Mouse (Mus musculus) kidney, adult 2 months (tissue): Measurements from ENCODE around the gene Ifrd1. TPM values are rescaled to one million over a fixed set of nuclear protein-coding genes. Genes with fewer than 3 reads are reported as not detected.

Experiments used
- DNase-seq: peaks from one replicate; pipeline ENCODE4 v3.0.0; 2021
- H3K27ac ChIP-seq: fragments of 200-500 bp; 2 replicates; pipeline ENCODE4 v1.5.1; 2012; ENCODE audit warnings: low read depth, low read length, control low read depth, inconsistent platforms; ENCODE audit not compliant: insufficient read depth
- H3K27me3 ChIP-seq: fragments of 200-500 bp; replicated peaks from 2 replicates; pipeline ENCODE4 v1.6.1; 2012; ENCODE audit warnings: mild to moderate bottlenecking, moderate library complexity, low read length, inconsistent platforms; ENCODE audit not compliant: control insufficient read depth, insufficient read depth
- H3K36me3 ChIP-seq: fragments of 200-500 bp; 2 replicates; pipeline ENCODE4 v1.6.1; 2012; ENCODE audit warnings: mild to moderate bottlenecking, moderate library complexity, low read length, inconsistent platforms; ENCODE audit not compliant: control insufficient read depth, insufficient read depth
- H3K4me1 ChIP-seq: fragments of 200-500 bp; 2 replicates; pipeline ENCODE4 v1.6.1; 2011; ENCODE audit warnings: low read length; ENCODE audit not compliant: control insufficient read depth, insufficient read depth
- H3K4me3 ChIP-seq: fragments of 200-500 bp; 2 replicates; pipeline ENCODE4 v1.5.1; 2011; ENCODE audit warnings: mild to moderate bottlenecking, low read depth, low read length, control low read depth; ENCODE audit not compliant: insufficient read depth
- CTCF ChIP-seq: fragments of 200-500 bp; conservative IDR thresholded peaks from 2 replicates; pipeline ENCODE4 v1.5.1; 2011; ENCODE audit warnings: low read depth, mild to moderate bottlenecking, control low read depth, low read length, moderate library complexity, mixed read lengths; ENCODE audit not compliant: insufficient read depth, insufficient read length
- POLR2A ChIP-seq: fragments of 200-500 bp; IDR thresholded peaks from one replicate; pipeline ENCODE4 v1.6.1; 2011; ENCODE audit warnings: low read depth, low read length, control low read depth
- WGBS: fragments of 180-500 bp; shearing (Covaris S2); methylation state at CpG from one replicate; pipeline ENCODE4 v1.1.7; 2018; 5-methylcytosine and 5-hydroxymethylcytosine counted together
- polyA plus RNA-seq: library from polyadenylated mRNA; depleted of rRNA; stranded (reverse); fragments of >200 nt; gene quantifications from 2 replicates; pipeline ENCODE4 v1.2.3, GENCODE M21; 2012

Ifrd1 gene
- polyA plus RNA-seq, 1 experiment = 8.2 TPM

DNA sequence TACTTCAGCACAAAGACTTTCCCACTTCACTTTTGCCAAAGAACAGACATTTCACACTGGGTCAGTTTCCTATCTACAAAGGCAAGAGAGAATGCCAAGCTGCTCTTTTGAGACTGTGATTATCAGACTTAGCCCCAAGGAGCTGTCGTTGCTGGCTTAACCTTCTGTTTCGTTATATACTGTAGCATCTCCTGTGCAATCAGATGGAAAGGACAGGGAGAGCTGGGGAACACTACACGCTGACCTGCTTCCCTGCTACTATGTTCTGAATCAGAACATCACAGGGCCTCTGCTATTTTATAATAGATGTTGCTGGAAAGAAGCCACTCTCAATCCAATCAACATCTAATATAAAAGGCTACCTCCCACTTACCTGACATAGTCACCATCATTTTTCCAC lies 39.3 kb downstream of the Ifrd1 start:
- no peak for DNase-seq
- H3K27ac ChIP-seq = no peak overlapping the region
- no peaks in the 10 kb centered on the region for H3K4me1 ChIP-seq
- H3K36me3 ChIP-seq = peaks cover 22% of the 10 kb centered on the region
- H3K27me3 ChIP-seq = no peaks in the 10 kb centered on the region
- no peak overlapping the region for H3K4me3 ChIP-seq
- no peak for TF ChIP-seq POLR2A
- TF ChIP-seq CTCF = no peak
- 64% methylated on average over 3 of the region's 3 CpGs for WGBS

- no peaks in the 10 kb centered on the region for H3K4me1 ChIP-seq
- no peaks in the 10 kb centered on the region for H3K27me3 ChIP-seq
- no peak for TF ChIP-seq POLR2A
- no peak for TF ChIP-seq CTCF
- H3K36me3 ChIP-seq = peaks cover 17% of the 10 kb centered on the region
- H3K27ac ChIP-seq = no peak overlapping the region
- 95% methylated on average over 4 of the region's 4 CpGs for WGBS
- no peak for DNase-seq
- H3K4me3 ChIP-seq = no peak overlapping the region
These were observed 40.4 kb downstream of the Ifrd1 start for GRCm38 (mm10) chr12:40207909-40208308.

- 92% methylated on average over 7 of the region's 7 CpGs for WGBS
- no peak overlapping the region for H3K4me3 ChIP-seq
- H3K27me3 ChIP-seq = no peaks in the 10 kb centered on the region
- DNase-seq = no peak
- H3K27ac ChIP-seq = no peak overlapping the region
- peaks cover 12% of the 10 kb centered on the region for H3K36me3 ChIP-seq
- TF ChIP-seq POLR2A (no peak), CTCF (no peak)
- H3K4me1 ChIP-seq = no peaks in the 10 kb centered on the region
These were observed 45.9 kb downstream of the Ifrd1 start for GRCm38 (mm10) chr12:40202161-40203035.

- no peaks in the 10 kb centered on the region for H3K4me1 ChIP-seq
- no peak overlapping the region for H3K4me3 ChIP-seq
- no peak overlapping the region for H3K27ac ChIP-seq
- H3K27me3 ChIP-seq = no peaks in the 10 kb centered on the region
- 87% methylated on average over 6 of the region's 6 CpGs for WGBS
- no peak for TF ChIP-seq CTCF
- TF ChIP-seq POLR2A = no peak
- DNase-seq = no peak
- H3K36me3 ChIP-seq = peaks cover 11% of the 10 kb centered on the region
These were observed 47.6 kb downstream of the Ifrd1 start for GRCm38 (mm10) chr12:40200484-40201235.

DNA sequence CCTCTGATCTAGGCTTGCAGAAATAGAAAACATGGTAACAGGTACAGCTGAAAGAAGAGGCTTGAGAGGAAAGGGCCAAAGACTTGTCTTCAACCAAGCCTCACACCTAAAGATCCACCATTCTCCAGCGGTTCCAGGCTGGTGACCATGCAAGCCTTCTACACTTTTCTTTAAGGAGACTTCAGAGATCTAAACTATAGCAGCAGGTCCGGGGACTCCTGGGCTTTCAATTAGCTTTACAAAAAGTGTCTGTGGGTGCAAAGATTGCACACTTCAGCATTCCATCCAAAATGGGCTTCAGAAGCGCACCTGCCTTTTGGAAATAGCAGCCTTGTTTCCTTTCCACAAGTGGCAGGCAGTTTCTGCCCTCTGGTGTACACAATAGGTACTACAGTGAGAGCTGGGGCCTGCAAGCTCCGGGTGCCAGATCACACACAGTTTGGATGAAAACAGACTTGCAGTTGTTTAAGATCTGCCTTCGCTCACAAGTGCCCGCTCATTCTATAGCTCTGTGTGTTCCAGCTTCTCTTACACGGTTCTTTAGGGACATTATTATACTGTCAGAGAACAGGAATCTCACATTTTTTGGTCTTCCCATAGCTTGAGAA lies 48.4 kb downstream of the Ifrd1 start:
- Histone ChIP-seq H3K36me3 (peaks cover 10% of the 10 kb centered on the region), H3K4me1 (no peaks in the 10 kb centered on the region), H3K4me3 (no peak overlapping the region), H3K27me3 (no peaks in the 10 kb centered on the region), H3K27ac (no peak overlapping the region)
- peak; percentile 67 for DNase-seq
- 48% methylated on average over 7 of the region's 7 CpGs for WGBS
- TF ChIP-seq CTCF (peak; percentile 77), POLR2A (no peak)

GRCm38 (mm10) chr12:40199302-40199701 lies 49.0 kb downstream of the Ifrd1 start, which contains the start of gene Lsmem1:
TSS of gene Lsmem1 (minus strand) at chr12:40199490.
- no peak for DNase-seq
- H3K27ac ChIP-seq = no peak within 1 kb of the TSS
- peaks cover 9% of the 10 kb centered on the region for H3K36me3 ChIP-seq
- no peaks in the 10 kb centered on the region for H3K27me3 ChIP-seq
- H3K4me1 ChIP-seq = no peaks in the 10 kb centered on the region
- no peak for TF ChIP-seq POLR2A
- TF ChIP-seq CTCF = no peak
- 83% methylated on average over 8 of the region's 8 CpGs for WGBS
- no peak within 1 kb of the TSS for H3K4me3 ChIP-seq

DNA sequence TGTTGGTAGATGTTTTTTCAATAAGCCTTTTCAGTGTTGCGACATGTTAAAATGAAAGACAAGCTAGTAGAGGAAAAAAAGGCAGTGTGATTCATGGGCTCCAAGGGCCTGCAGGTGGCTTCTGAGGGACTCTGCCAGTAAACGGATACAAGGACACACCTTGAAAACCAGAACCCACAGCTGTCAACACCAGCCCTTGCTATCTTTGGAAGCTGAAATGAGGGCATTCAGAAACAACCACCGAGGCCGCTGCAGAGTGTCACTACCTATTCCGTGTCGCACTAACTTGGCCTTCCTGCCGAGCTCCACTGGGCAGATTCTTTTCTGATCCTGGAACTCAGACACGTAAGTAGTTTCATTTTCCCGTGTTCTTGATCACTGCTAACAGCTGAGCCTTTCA lies 49.9 kb downstream of the Ifrd1 start:
- H3K4me1 ChIP-seq = no peaks in the 10 kb centered on the region
- H3K4me3 ChIP-seq = no peak overlapping the region
- 80% methylated on average over 9 of the region's 9 CpGs for WGBS
- H3K36me3 ChIP-seq = peaks cover 3% of the 10 kb centered on the region
- H3K27me3 ChIP-seq = no peaks in the 10 kb centered on the region
- TF ChIP-seq POLR2A (no peak), CTCF (no peak)
- no peak for DNase-seq
- H3K27ac ChIP-seq = no peak overlapping the region
